Mouse (Mus musculus) right cerebral cortex, postnatal 4 days (tissue): ENCODE results near the gene Ankrd11.

Experiments used
- DNase-seq: peaks from one replicate; pipeline ENCODE4 v3.0.0-alpha.2; 2022

The Ankrd11 gene

DNA sequence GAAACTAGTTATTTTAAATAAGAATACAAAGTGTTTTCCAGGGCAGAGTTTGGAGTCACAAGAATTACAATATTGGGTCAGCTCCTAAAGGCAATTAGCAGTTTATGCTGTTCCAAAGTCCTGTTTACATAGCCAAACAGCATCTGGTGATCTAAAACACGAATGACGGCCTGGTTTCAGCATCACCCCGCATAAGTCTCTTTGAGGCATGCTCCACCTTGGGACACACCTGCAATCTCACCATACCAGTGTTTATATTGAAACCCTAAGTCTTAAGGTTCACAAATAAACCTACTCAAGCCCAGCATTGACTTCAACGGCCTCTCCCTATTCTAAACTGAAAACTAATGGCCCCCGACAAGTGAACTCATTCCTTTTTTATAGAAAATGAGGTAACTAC is 81.8 kb downstream of the Ankrd11 start:
- no peak for DNase-seq

DNA sequence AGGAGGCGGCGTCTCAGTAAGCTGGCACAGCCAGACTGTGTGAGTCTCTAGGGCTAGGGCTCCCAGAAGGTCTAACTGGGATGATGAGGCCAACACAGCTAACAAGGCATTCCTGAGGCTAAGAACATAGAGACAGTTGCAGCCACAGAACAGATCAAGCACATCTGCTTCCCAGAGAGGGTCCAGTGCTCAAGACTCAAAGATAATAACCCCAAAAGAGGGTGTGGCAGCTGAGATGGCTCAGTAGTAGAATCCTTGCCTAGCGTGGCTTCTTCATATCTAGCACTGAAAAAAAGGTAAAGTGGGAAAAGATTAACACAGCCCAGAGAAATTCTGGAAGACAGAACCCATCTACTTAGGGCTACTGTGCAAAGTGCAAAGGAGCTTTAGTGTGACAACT is 86.1 kb downstream of the Ankrd11 start:
- no peak for DNase-seq

DNA sequence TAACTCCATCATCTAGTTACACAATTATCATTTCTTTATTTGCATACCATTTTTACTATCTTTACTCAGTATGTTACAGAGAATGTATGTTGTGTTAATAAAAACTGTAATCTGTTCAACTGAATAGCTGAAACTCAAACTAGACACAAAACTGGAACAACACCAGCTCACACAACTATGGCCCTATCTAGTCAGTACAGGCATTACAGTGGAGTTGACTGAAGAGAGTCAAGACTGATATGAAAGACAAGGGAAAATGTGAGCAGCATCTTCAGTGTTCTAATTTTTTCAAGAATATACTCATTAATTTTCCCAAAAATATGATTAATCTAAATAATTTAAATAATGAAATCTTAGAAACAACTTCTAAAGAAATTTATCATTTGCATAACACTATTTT is 86.9 kb downstream of the Ankrd11 start:
- DNase-seq: no peak

DNA sequence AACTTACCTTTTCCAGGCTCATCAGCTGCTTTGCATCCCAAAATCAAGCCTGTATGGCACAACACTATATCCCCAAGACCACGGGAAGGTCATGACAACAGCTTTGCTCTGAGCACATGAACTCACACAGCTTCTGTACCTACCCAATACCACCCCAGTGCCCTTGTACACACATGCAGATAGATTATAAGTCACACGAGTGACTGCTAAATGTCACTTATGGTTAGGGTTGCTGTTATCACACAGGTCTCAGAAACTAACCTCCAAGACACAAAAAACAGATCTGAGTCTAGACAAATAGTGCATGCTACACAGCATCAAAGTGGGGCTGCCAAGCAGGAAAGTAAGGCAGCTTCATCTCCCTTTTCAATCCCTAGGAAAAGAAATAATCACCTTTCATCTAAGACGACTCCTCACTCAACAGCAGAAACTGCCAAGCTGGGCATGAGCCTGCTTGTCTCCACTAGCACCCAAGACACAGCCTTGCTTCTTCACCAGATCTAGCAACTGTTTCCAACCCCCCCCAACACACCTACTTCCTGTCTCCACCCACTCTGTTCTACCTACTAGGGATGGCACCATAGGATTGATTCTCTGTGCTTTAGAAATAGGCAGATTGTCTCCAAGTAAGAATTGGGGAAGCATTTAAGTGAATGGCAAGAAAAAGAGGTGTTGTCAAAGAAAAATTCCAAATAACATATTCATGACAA is 87.8 kb downstream of the Ankrd11 start:
- DNase-seq: no peak

DNA sequence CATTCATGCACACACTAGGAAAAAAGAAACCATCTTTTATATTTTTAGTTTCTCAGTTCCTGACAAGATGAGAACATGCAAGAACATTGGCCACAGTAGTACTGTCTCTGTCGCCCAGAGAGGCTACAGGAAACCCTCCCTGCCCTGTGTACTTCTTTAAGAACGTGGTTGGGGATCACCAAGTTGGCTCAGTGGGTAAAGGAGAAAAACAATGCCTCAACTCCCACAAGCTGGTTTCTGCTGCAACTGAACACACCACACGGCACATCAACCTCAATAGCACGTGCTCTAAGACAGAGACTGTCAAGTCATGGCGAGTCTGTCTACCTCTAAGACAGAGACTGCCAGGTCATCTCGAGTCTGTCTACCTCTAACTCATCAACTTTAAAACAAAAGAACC is 89.0 kb downstream of the Ankrd11 start:
- no peak for DNase-seq

- DNase-seq: no peak
Observed at GRCm38 (mm10) chr8:122951456-122951855, 90.6 kb downstream of the Ankrd11 start.

GRCm38 (mm10) chr8:122949701-122950100 is 92.4 kb downstream of the Ankrd11 start:
- DNase-seq: no peak

GRCm38 (mm10) chr8:122945775-122946174 is 96.3 kb downstream of the Ankrd11 start:
- DNase-seq: no peak

DNA sequence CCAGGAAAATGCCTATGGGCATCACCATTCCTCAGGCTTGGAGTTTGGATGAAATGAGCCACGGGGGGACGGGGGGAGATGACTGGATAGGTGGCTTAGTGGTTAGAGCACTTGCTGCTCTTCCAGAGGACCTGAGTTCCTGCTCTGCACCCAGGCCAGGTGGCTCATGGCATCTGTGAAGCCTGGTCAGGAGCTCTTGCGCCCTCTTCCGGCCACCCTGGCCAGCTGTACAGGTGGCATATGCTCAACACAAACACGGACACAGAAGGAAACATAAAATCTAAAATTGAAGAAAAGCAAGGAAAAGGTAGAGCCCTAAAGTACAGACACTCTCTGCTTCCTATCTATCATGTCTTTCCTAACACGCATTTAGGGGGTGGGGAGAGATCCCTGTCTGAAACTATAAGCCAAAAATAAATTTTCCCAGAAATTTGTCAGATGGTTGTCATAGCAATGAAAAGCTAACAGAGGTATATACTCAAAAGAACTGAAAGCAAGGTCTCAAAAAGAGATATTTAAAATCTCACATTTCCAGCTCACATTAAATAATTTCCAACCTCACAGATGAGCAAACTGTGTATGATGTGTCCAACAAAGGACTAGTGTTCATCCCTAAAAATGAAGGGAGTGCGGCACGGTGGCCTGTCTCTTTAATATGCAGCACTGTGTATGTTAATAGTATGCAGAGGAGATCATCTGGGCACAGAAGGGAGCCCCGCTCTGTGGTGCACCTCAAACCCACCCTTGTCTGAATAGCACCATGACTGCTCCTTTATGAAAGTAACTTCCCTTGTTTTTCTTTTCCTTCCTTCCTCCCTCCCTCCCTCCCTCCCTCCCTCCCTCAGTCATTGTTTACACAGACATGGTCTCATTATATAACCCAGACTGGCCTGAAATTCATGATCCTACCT is 99.0 kb downstream of the Ankrd11 start:
- no peak for DNase-seq

- DNase-seq: no peak
Observed at GRCm38 (mm10) chr8:122938591-122938990, 103.5 kb downstream of the Ankrd11 start.

GRCm38 (mm10) chr8:122938170-122938569 is 103.9 kb downstream of the Ankrd11 start:
- DNase-seq: no peak

GRCm38 (mm10) chr8:122937545-122938053 is 104.5 kb downstream of the Ankrd11 start:
- DNase-seq: no peak

DNA sequence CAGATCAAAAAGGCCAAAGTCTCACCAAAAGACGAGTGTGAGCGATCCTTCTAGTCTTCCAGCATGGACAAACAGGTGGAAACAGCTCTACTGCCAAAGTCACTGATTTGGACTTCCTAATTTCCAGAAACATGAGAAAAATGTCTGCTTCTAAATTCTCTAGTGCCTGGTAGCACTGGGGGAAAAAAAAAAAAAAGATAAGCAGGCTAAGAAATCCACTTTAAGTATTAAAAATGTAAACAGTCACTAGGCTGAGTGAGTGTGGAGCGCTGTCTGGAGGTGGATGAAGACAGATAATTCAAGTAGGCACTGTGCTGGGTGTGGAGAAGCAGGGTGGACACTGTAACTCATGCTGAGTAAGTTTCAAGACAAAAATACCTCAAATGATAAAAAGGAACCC is 106.2 kb downstream of the Ankrd11 start:
- no peak for DNase-seq

DNA sequence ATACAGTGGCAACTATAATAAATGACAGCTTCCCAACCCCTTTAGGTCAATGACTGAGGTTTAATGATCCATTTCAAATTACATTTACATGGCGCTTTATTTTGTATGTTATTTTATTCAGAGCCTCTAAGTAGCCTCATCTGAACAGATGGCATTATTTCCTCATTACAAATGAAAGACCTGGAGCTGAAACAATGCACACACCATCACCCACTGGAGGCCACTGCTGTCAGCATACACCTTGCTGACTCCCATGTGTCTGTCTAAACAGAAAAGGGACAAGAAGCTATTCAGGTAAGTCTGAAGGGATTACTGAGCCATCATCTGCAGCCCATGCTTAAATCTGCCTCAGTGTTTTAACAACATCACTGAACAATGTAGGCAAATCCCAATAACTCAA is 107.0 kb downstream of the Ankrd11 start:
- no peak for DNase-seq

DNA sequence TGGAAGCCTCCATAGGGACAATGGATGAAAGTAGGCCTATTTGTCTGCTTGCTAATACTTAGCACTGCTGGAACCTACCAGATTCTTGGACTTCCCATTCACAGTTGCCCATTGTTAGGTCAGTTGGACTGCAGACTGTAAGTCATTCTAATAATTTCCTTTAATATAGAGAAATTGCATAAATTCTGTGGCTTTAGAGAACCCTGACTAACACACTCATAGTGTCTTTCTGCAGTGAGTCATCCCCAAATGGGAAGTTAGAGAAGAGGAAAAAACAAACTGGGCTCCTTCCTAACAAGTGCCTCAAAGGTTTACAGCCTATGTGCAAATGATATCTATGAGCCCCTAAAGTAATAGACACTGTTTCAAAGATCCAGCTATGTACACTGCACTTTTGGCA is 108.1 kb downstream of the Ankrd11 start:
- no peak for DNase-seq

DNA sequence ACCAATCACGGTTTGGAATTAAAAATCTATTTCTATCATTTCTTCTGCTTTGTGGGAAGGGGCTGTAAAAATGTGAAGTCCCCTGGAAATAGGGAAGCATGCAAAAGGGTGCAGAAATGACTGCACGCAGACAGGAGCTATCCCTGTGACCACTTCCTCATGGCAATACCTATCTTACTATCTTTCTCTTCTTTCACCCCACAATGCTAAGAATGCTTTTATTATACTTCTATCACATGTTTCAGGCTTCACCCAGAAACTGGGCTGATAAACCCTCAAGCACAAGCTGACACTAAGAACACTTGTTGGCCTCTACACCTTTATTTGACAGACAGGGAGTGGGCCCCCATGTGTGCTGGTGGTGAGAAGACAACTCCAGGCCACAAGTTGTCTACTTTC is 109.5 kb downstream of the Ankrd11 start:
- no peak for DNase-seq

GRCm38 (mm10) chr8:122931834-122932560 is 110.1 kb downstream of the Ankrd11 start:
- peak; percentile 48 for DNase-seq

- DNase-seq: no peak
Observed at GRCm38 (mm10) chr8:122928631-122929224, 113.3 kb downstream of the Ankrd11 start.

DNA sequence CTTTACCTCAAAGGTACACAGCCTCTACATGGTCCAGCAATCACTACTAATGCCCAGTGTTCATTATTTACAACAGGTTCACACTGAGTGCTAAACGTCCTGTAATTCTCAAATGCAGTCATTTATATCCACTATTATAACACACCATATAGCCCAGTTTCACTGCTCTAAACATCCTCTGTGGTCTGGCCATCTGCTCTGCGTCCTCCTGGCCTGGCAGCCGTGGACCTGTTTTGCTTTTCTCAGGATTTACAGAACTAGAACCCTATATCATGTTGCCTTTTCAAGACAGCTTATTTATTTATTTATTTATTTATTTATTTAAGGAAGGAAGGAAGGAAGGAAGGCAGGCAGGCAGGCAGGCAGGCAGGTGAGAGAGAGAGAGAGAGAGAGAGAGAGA is 114.2 kb downstream of the Ankrd11 start:
- DNase-seq: no peak

GRCm38 (mm10) chr8:122926782-122927181 is 115.3 kb downstream of the Ankrd11 start:
- DNase-seq: no peak

GRCm38 (mm10) chr8:122925939-122926722 is 115.9 kb downstream of the Ankrd11 start:
- no peak for DNase-seq

GRCm38 (mm10) chr8:122924091-122924490 is 118.0 kb downstream of the Ankrd11 start:
- no peak for DNase-seq
